Mouse (Mus musculus): ENCODE results near the gene Xrcc2. TPM values are rescaled to one million over a fixed set of nuclear protein-coding genes. Genes with fewer than 3 reads are reported as not detected.

The Xrcc2 gene
- polyA plus RNA-seq, 1 experiment from 2014 or later: 7.9 TPM

DNA sequence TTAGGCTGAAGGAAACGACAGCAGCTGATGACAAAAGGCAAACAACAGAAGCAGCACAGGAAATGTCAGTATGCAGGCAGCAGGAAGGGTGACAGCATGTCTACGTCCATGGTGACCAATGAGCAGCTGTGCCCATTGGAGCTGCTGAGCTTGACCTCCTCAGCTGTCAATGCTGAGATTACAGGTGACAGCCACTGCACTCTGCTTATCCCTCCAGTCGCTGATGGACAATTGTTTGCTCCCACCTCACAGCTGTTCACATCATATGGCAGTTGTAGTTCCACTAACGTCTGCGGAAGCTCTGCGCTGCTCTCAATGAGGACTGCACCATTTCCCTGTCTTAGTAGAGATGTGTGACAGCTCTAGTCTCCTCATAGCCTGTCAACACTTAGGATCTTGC, 9.8 kb downstream of the Xrcc2 start:
- no peak overlapping the region for H3K4me3 ChIP-seq (ENCODE audit: low read length)
- H3K27ac ChIP-seq (ENCODE audit: low read length): no peak overlapping the region
- H3K4me2 ChIP-seq (replicated peaks; ENCODE audit: low read depth, low read length): no peak overlapping the region
- 86% methylated on average over 6 of the region's 6 CpGs for WGBS
- peaks cover 23% of the 10 kb centered on the region for H3K36me3 ChIP-seq (ENCODE audit: insufficient read depth, low read length)
- H3K27me3 ChIP-seq (ENCODE audit: insufficient read depth, low read length): no peaks in the 10 kb centered on the region
- H3K4me1 ChIP-seq (ENCODE audit: insufficient read depth, low read length): no peaks in the 10 kb centered on the region
- no peak for ATAC-seq (ENCODE audit: low FRiP score, low TSS enrichment)
- H3K9me3 ChIP-seq (ENCODE audit: low read length): no peaks in the 10 kb centered on the region
- no peak overlapping the region for H3K9ac ChIP-seq (replicated peaks; ENCODE audit: low read length)

GRCm38 (mm10) chr5:25671696-25672520, 33.7 kb downstream of the Xrcc2 start:
- Histone ChIP-seq H3K9me3 (ENCODE audit: low read length) (no peaks in the 10 kb centered on the region), H3K4me2 (replicated peaks; ENCODE audit: low read depth, low read length) (no peak overlapping the region), H3K4me1 (ENCODE audit: insufficient read depth, low read length) (no peaks in the 10 kb centered on the region), H3K36me3 (ENCODE audit: insufficient read depth, low read length) (no peaks in the 10 kb centered on the region), H3K9ac (replicated peaks; ENCODE audit: low read length) (no peak overlapping the region), H3K27ac (ENCODE audit: low read length) (no peak overlapping the region), H3K4me3 (ENCODE audit: low read length) (no peak overlapping the region), H3K27me3 (ENCODE audit: insufficient read depth, low read length) (no peaks in the 10 kb centered on the region)
- no peak for ATAC-seq (ENCODE audit: low FRiP score, low TSS enrichment)
- 90% methylated on average over 31 of the region's 31 CpGs for WGBS

GRCm38 (mm10) chr5:25671051-25671450, 34.6 kb downstream of the Xrcc2 start:
- ATAC-seq (ENCODE audit: low FRiP score, low TSS enrichment): no peak
- Histone ChIP-seq H3K27me3 (ENCODE audit: insufficient read depth, low read length) (no peaks in the 10 kb centered on the region), H3K27ac (ENCODE audit: low read length) (no peak overlapping the region), H3K4me2 (replicated peaks; ENCODE audit: low read depth, low read length) (no peak overlapping the region), H3K4me1 (ENCODE audit: insufficient read depth, low read length) (no peaks in the 10 kb centered on the region), H3K9ac (replicated peaks; ENCODE audit: low read length) (no peak overlapping the region), H3K4me3 (ENCODE audit: low read length) (no peak overlapping the region), H3K9me3 (ENCODE audit: low read length) (no peaks in the 10 kb centered on the region), H3K36me3 (ENCODE audit: insufficient read depth, low read length) (no peaks in the 10 kb centered on the region)
- 85% methylated on average over 3 of the region's 3 CpGs for WGBS

DNA sequence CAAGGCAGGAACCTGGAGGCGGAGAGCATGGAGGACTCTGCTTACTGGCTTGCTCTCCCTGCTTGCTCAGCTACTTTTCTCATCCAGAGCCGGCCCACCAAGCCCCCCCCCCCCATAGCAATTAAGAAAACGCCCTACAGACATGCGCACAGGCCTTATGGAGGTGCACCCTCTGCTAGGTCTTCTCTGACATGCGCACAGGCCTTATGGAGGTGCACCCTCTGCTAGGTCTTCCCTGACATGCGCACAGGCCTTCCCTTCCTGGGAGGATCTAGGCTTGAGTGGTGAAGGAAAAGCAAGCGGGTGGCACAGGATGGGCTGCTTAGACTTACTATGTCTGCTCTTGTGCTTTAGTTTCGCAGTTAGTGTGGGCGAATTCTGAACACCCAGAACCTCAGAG, 37.3 kb downstream of the Xrcc2 start:
- no peaks in the 10 kb centered on the region for H3K36me3 ChIP-seq (ENCODE audit: insufficient read depth, low read length)
- 85% methylated on average over 9 of the region's 9 CpGs for WGBS
- H3K9me3 ChIP-seq (ENCODE audit: low read length): no peaks in the 10 kb centered on the region
- H3K4me2 ChIP-seq (replicated peaks; ENCODE audit: low read depth, low read length): no peak overlapping the region
- ATAC-seq (ENCODE audit: low FRiP score, low TSS enrichment): no peak
- no peaks in the 10 kb centered on the region for H3K4me1 ChIP-seq (ENCODE audit: insufficient read depth, low read length)
- no peak overlapping the region for H3K4me3 ChIP-seq (ENCODE audit: low read length)
- H3K9ac ChIP-seq (replicated peaks; ENCODE audit: low read length): no peak overlapping the region
- H3K27ac ChIP-seq (ENCODE audit: low read length): no peak overlapping the region
- no peaks in the 10 kb centered on the region for H3K27me3 ChIP-seq (ENCODE audit: insufficient read depth, low read length)

GRCm38 (mm10) chr5:25666684-25667083, 38.9 kb downstream of the Xrcc2 start:
- no peaks in the 10 kb centered on the region for H3K9me3 ChIP-seq (ENCODE audit: low read length)
- no peaks in the 10 kb centered on the region for H3K4me1 ChIP-seq (ENCODE audit: insufficient read depth, low read length)
- no peaks in the 10 kb centered on the region for H3K27me3 ChIP-seq (ENCODE audit: insufficient read depth, low read length)
- no peak overlapping the region for H3K4me3 ChIP-seq (ENCODE audit: low read length)
- ATAC-seq (ENCODE audit: low FRiP score, low TSS enrichment): no peak
- 77% methylated on average over 9 of the region's 9 CpGs for WGBS
- H3K4me2 ChIP-seq (replicated peaks; ENCODE audit: low read depth, low read length): no peak overlapping the region
- no peak overlapping the region for H3K9ac ChIP-seq (replicated peaks; ENCODE audit: low read length)
- H3K27ac ChIP-seq (ENCODE audit: low read length): no peak overlapping the region
- no peaks in the 10 kb centered on the region for H3K36me3 ChIP-seq (ENCODE audit: insufficient read depth, low read length)

DNA sequence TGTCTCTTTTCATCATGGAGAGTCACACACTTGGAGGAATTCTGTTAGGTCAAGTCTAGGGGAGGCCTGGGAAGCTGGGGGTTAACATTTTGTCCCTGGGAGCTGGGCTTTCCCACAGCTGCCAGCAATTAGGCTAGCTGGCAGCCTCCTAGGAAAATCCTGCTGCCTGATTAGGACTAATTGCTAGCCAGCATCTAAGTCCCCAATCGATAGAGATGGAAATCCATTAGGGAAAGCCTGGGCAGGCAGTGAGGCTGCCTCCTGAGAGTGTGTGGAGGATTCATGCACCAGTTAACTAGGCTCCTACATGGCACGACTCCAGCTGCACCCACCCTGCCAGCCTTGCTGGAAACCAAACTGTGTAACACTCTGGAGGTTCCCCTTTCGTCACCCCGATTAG, 39.5 kb downstream of the Xrcc2 start:
- Histone ChIP-seq H3K27me3 (ENCODE audit: insufficient read depth, low read length) (no peaks in the 10 kb centered on the region), H3K9me3 (ENCODE audit: low read length) (no peaks in the 10 kb centered on the region), H3K9ac (replicated peaks; ENCODE audit: low read length) (no peak overlapping the region), H3K4me2 (replicated peaks; ENCODE audit: low read depth, low read length) (no peak overlapping the region), H3K27ac (ENCODE audit: low read length) (no peak overlapping the region), H3K36me3 (ENCODE audit: insufficient read depth, low read length) (no peaks in the 10 kb centered on the region), H3K4me1 (ENCODE audit: insufficient read depth, low read length) (no peaks in the 10 kb centered on the region), H3K4me3 (ENCODE audit: low read length) (no peak overlapping the region)
- WGBS: 47% methylated on average over 4 of the region's 4 CpGs
- no peak for ATAC-seq (ENCODE audit: low FRiP score, low TSS enrichment)

- no peaks in the 10 kb centered on the region for H3K27me3 ChIP-seq (ENCODE audit: insufficient read depth, low read length)
- no peak overlapping the region for H3K9ac ChIP-seq (replicated peaks; ENCODE audit: low read length)
- H3K4me3 ChIP-seq (ENCODE audit: low read length): no peak overlapping the region
- no peaks in the 10 kb centered on the region for H3K9me3 ChIP-seq (ENCODE audit: low read length)
- H3K36me3 ChIP-seq (ENCODE audit: insufficient read depth, low read length): no peaks in the 10 kb centered on the region
- no peak for ATAC-seq (ENCODE audit: low FRiP score, low TSS enrichment)
- H3K4me2 ChIP-seq (replicated peaks; ENCODE audit: low read depth, low read length): no peak overlapping the region
- no peak overlapping the region for H3K27ac ChIP-seq (ENCODE audit: low read length)
- WGBS: 77% methylated on average over 10 of the region's 10 CpGs
- H3K4me1 ChIP-seq (ENCODE audit: insufficient read depth, low read length): no peaks in the 10 kb centered on the region
Measured at GRCm38 (mm10) chr5:25665516-25665915, 40.1 kb downstream of the Xrcc2 start.

- Histone ChIP-seq H3K4me3 (ENCODE audit: low read length) (no peak overlapping the region), H3K4me2 (replicated peaks; ENCODE audit: low read depth, low read length) (no peak overlapping the region), H3K27ac (ENCODE audit: low read length) (no peak overlapping the region), H3K36me3 (ENCODE audit: insufficient read depth, low read length) (no peaks in the 10 kb centered on the region), H3K9ac (replicated peaks; ENCODE audit: low read length) (no peak overlapping the region), H3K4me1 (ENCODE audit: insufficient read depth, low read length) (no peaks in the 10 kb centered on the region), H3K27me3 (ENCODE audit: insufficient read depth, low read length) (no peaks in the 10 kb centered on the region), H3K9me3 (ENCODE audit: low read length) (no peaks in the 10 kb centered on the region)
- ATAC-seq (ENCODE audit: low FRiP score, low TSS enrichment): no peak
- 78% methylated on average over 2 of the region's 2 CpGs for WGBS
Measured at GRCm38 (mm10) chr5:25663165-25663564, 42.5 kb downstream of the Xrcc2 start.

DNA sequence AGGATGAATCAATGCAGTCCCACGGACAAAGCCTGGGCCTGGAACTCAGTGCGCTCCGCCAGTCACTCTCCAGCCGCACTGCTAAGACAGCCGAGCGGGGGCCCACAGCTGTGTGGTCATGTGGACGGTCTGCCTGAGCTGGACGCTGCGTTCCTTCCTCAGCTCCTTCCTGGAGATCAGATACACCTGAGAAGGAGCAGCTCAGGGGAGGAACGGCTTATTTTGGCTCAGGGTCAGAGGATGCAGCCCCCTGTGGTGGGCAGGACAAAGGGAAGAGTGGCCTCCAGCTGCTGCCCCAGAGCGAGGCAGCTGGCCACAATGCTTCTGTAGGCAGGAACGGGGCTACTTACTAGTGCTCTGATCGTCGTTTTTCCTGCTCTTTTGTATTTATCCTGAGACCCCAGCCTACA, 51.0 kb downstream of the Xrcc2 start:
- no peaks in the 10 kb centered on the region for H3K27me3 ChIP-seq (ENCODE audit: insufficient read depth, low read length)
- H3K9me3 ChIP-seq (ENCODE audit: low read length): no peaks in the 10 kb centered on the region
- peak overlapping the region; percentile 40 for H3K4me2 ChIP-seq (replicated peaks; ENCODE audit: low read depth, low read length)
- no peaks in the 10 kb centered on the region for H3K36me3 ChIP-seq (ENCODE audit: insufficient read depth, low read length)
- ATAC-seq (ENCODE audit: low FRiP score, low TSS enrichment): peak; percentile 80; the same call in 1 of the 2 replicates
- H3K4me1 ChIP-seq (ENCODE audit: insufficient read depth, low read length): no peaks in the 10 kb centered on the region
- H3K27ac ChIP-seq (ENCODE audit: low read length): no peak overlapping the region
- 0 out of 2 replicates have a peak overlapping the region, but pooled peaks have one; percentile 5 for H3K4me3 ChIP-seq (ENCODE audit: low read length)
- 13% methylated on average over 14 of the region's 14 CpGs for WGBS
- H3K9ac ChIP-seq (replicated peaks; ENCODE audit: low read length): 0 out of 2 replicates have a peak overlapping the region, but pooled peaks have one; percentile 5

GRCm38 (mm10) chr5:25653377-25653776, 52.2 kb downstream of the Xrcc2 start:
- WGBS: 31% methylated on average over 3 of the region's 3 CpGs
- Histone ChIP-seq H3K36me3 (ENCODE audit: insufficient read depth, low read length) (no peaks in the 10 kb centered on the region), H3K9ac (replicated peaks; ENCODE audit: low read length) (no peak overlapping the region), H3K4me3 (ENCODE audit: low read length) (no peak overlapping the region), H3K27ac (ENCODE audit: low read length) (no peak overlapping the region), H3K4me2 (replicated peaks; ENCODE audit: low read depth, low read length) (no peak overlapping the region), H3K27me3 (ENCODE audit: insufficient read depth, low read length) (no peaks in the 10 kb centered on the region), H3K4me1 (ENCODE audit: insufficient read depth, low read length) (no peaks in the 10 kb centered on the region), H3K9me3 (ENCODE audit: low read length) (no peaks in the 10 kb centered on the region)
- no peak for ATAC-seq (ENCODE audit: low FRiP score, low TSS enrichment)
